Mouse (Mus musculus): ENCODE measurements around the gene Odf2.

GRCm38 (mm10) chr2:29965906-29966305 lies 76.9 kb downstream of the Odf2 start:
- TF ChIP-seq CTCF (conservative IDR thresholded peaks at IDR 0.05 in 1 of 2, IDR thresholded peaks at IDR 0.05 in 1 of 2; ENCODE audit: low read depth in 2 of 2, low read length in 2 of 2) (peak in 1 of 2 experiments; percentile 41; a peak in 2 of 4 replicates), MAFK (IDR thresholded peaks at IDR 0.05; ENCODE audit: insufficient replicate concordance, low read length) (no peak), ZKSCAN1 (IDR thresholded peaks at IDR 0.05; ENCODE audit: borderline replicate concordance, low read depth, low read length) (no peak), BHLHE40 (IDR thresholded peaks at IDR 0.05; ENCODE audit: low read depth, low read length) (no peak), ZC3H11A (IDR thresholded peaks at IDR 0.05; ENCODE audit: low read depth, low read length) (no peak)

Measured in CH12.LX (cell line).